Mouse (Mus musculus) lung, embryonic 15.5 days (tissue): Measurements from ENCODE around the gene Gm11096. TPM values are rescaled to one million over a fixed set of nuclear protein-coding genes. Genes with fewer than 3 reads are reported as not detected.

ENCODE experiments used
- ATAC-seq: fragments of 200-750 bp; cut with Nextera tagmentation; 2 replicates; pipeline ENCODE4 v1.8.0; 2017; ENCODE audit warnings: moderate number of reproducible peaks, borderline replicate concordance; ENCODE audit not compliant: low FRiP score, low TSS enrichment; ENCODE audit errors: extremely low read depth
- H3K27ac ChIP-seq: fragments of 300-500 bp; sonication (generic); 2 replicates; pipeline ENCODE4 v1.5.1; 2015; ENCODE audit warnings: moderate library complexity, mild to moderate bottlenecking, inconsistent platforms
- H3K27me3 ChIP-seq: fragments of 300-500 bp; sonication (generic); 2 replicates; pipeline ENCODE4 v1.6.1; 2015; ENCODE audit warnings: inconsistent platforms
- H3K36me3 ChIP-seq: fragments of 300-500 bp; sonication (generic); 2 replicates; pipeline ENCODE4 v1.6.1; 2015; ENCODE audit warnings: inconsistent platforms
- H3K4me1 ChIP-seq: fragments of 300-500 bp; sonication (generic); 2 replicates; pipeline ENCODE4 v1.6.1; 2015; ENCODE audit warnings: inconsistent platforms
- H3K4me2 ChIP-seq: fragments of 300-500 bp; sonication (generic); 2 replicates; pipeline ENCODE4 v1.6.1; 2015; ENCODE audit warnings: inconsistent platforms, mild to moderate bottlenecking, moderate library complexity
- H3K4me3 ChIP-seq: fragments of 300-500 bp; sonication (generic); 2 replicates; pipeline ENCODE4 v1.5.1; 2015; ENCODE audit warnings: mild to moderate bottlenecking, inconsistent platforms
- H3K9ac ChIP-seq: fragments of 300-500 bp; sonication (generic); 2 replicates; pipeline ENCODE4 v1.6.1; 2015; ENCODE audit warnings: inconsistent platforms
- H3K9me3 ChIP-seq: fragments of 300-500 bp; sonication (generic); 2 replicates; pipeline ENCODE4 v1.6.1; 2016; ENCODE audit warnings: inconsistent platforms
- WGBS: fragments of 180-500 bp; shearing (Covaris S2); methylation state at CpG from one replicate; pipeline ENCODE4 v1.1.7; 2015; 5-methylcytosine and 5-hydroxymethylcytosine counted together
- polyA plus RNA-seq: library from polyadenylated mRNA; unstranded; fragments of >200 nt; fragmentation: Nextera tagmentation; extraction: Ambion mirVana; gene quantifications from 2 replicates; pipeline ENCODE4 v1.2.1, GENCODE M21; 2015

Gene Gm11096
- not detected in 2 replicates for polyA plus RNA-seq

GRCm38 (mm10) chr17:81441463-81441862, at the start of gene Gm11096:
Gm11096 (plus strand) TSS chr17:81441763.
- ATAC-seq: no peak
- H3K27ac ChIP-seq: no peak within 1 kb of the TSS
- no peaks in the 10 kb centered on the region for H3K9me3 ChIP-seq
- H3K4me3 ChIP-seq: no peak within 1 kb of the TSS
- no peaks in the 10 kb centered on the region for H3K4me1 ChIP-seq
- H3K27me3 ChIP-seq: no peaks in the 10 kb centered on the region
- H3K4me2 ChIP-seq: no peak within 1 kb of the TSS
- H3K36me3 ChIP-seq: no peaks in the 10 kb centered on the region
- H3K9ac ChIP-seq: no peak within 1 kb of the TSS

GRCm38 (mm10) chr17:81393040-81393439, 48.5 kb upstream of the Gm11096 start:
- WGBS: 33% methylated on average over 4 of the region's 4 CpGs
- ATAC-seq: peak; percentile 65; the same call in 1 of the 2 replicates
- Histone ChIP-seq H3K27me3 (no peaks in the 10 kb centered on the region), H3K36me3 (no peaks in the 10 kb centered on the region), H3K9me3 (no peaks in the 10 kb centered on the region), H3K4me3 (no peak overlapping the region), H3K27ac (no peak overlapping the region), H3K4me1 (peaks cover 17% of the 10 kb centered on the region; the same call in 1 of the 2 replicates), H3K9ac (no peak overlapping the region), H3K4me2 (no peak overlapping the region)

- H3K27ac ChIP-seq: no peak overlapping the region
- H3K4me2 ChIP-seq: no peak overlapping the region
- H3K4me3 ChIP-seq: no peak overlapping the region
- peaks cover 17% of the 10 kb centered on the region; the same call in 1 of the 2 replicates for H3K4me1 ChIP-seq
- no peaks in the 10 kb centered on the region for H3K9me3 ChIP-seq
- no peak overlapping the region for H3K9ac ChIP-seq
- H3K36me3 ChIP-seq: no peaks in the 10 kb centered on the region
- ATAC-seq: no peak
- 50% methylated on average over 2 of the region's 2 CpGs for WGBS
- H3K27me3 ChIP-seq: no peaks in the 10 kb centered on the region
Observed at GRCm38 (mm10) chr17:81394124-81394523, 47.4 kb upstream of the Gm11096 start.

GRCm38 (mm10) chr17:81397434-81397833, 44.1 kb upstream of the Gm11096 start:
- Histone ChIP-seq H3K27ac (no peak overlapping the region), H3K27me3 (no peaks in the 10 kb centered on the region), H3K4me1 (peaks cover 17% of the 10 kb centered on the region; the same call in 1 of the 2 replicates), H3K36me3 (no peaks in the 10 kb centered on the region), H3K4me2 (no peak overlapping the region), H3K4me3 (no peak overlapping the region), H3K9ac (no peak overlapping the region), H3K9me3 (no peaks in the 10 kb centered on the region)
- no peak for ATAC-seq
- WGBS: 57% methylated on average over 1 of the region's 1 CpGs

GRCm38 (mm10) chr17:81400377-81400776, 41.2 kb upstream of the Gm11096 start:
- ATAC-seq: no peak
- H3K4me1 ChIP-seq: no peaks in the 10 kb centered on the region
- H3K27ac ChIP-seq: no peak overlapping the region
- 46% methylated on average over 5 of the region's 5 CpGs for WGBS
- H3K4me3 ChIP-seq: no peak overlapping the region
- no peaks in the 10 kb centered on the region for H3K9me3 ChIP-seq
- H3K4me2 ChIP-seq: no peak overlapping the region
- H3K27me3 ChIP-seq: no peaks in the 10 kb centered on the region
- no peak overlapping the region for H3K9ac ChIP-seq
- H3K36me3 ChIP-seq: no peaks in the 10 kb centered on the region

- no peaks in the 10 kb centered on the region for H3K36me3 ChIP-seq
- no peaks in the 10 kb centered on the region for H3K4me1 ChIP-seq
- no peak overlapping the region for H3K9ac ChIP-seq
- H3K27me3 ChIP-seq: no peaks in the 10 kb centered on the region
- peak; percentile 70; the same call in 1 of the 2 replicates for ATAC-seq
- no peak overlapping the region for H3K27ac ChIP-seq
- WGBS: 35% methylated on average over 2 of the region's 2 CpGs
- no peaks in the 10 kb centered on the region for H3K9me3 ChIP-seq
- no peak overlapping the region for H3K4me2 ChIP-seq
- no peak overlapping the region for H3K4me3 ChIP-seq
Observed at GRCm38 (mm10) chr17:81402636-81403035, 38.9 kb upstream of the Gm11096 start.

- 69% methylated on average over 4 of the region's 4 CpGs for WGBS
- Histone ChIP-seq H3K36me3 (0 out of 2 replicates have a peak, but pooled peaks cover 3% of the 10 kb centered on the region), H3K4me1 (no peaks in the 10 kb centered on the region), H3K9ac (no peak overlapping the region), H3K27me3 (no peaks in the 10 kb centered on the region), H3K9me3 (no peaks in the 10 kb centered on the region), H3K4me2 (no peak overlapping the region), H3K27ac (peak overlapping the region; percentile 30; the same call in 1 of the 2 replicates), H3K4me3 (no peak overlapping the region)
- ATAC-seq: peak; percentile 76; the same call in 1 of the 2 replicates
Observed at GRCm38 (mm10) chr17:81403121-81403520, 38.4 kb upstream of the Gm11096 start.

- Histone ChIP-seq H3K27ac (no peak overlapping the region), H3K9me3 (no peaks in the 10 kb centered on the region), H3K27me3 (no peaks in the 10 kb centered on the region), H3K9ac (no peak overlapping the region), H3K36me3 (0 out of 2 replicates have a peak, but pooled peaks cover 3% of the 10 kb centered on the region), H3K4me3 (no peak overlapping the region), H3K4me2 (no peak overlapping the region), H3K4me1 (no peaks in the 10 kb centered on the region)
- 84% methylated on average over 4 of the region's 4 CpGs for WGBS
- no peak for ATAC-seq
Observed at GRCm38 (mm10) chr17:81404225-81404624, 37.3 kb upstream of the Gm11096 start.

- H3K4me2 ChIP-seq: no peak overlapping the region
- no peak for ATAC-seq
- H3K27ac ChIP-seq: no peak overlapping the region
- H3K4me1 ChIP-seq: no peaks in the 10 kb centered on the region
- no peaks in the 10 kb centered on the region for H3K27me3 ChIP-seq
- H3K9ac ChIP-seq: no peak overlapping the region
- H3K36me3 ChIP-seq: 0 out of 2 replicates have a peak, but pooled peaks cover 3% of the 10 kb centered on the region
- no peaks in the 10 kb centered on the region for H3K9me3 ChIP-seq
- H3K4me3 ChIP-seq: no peak overlapping the region
- WGBS: 87% methylated on average over 4 of the region's 4 CpGs
Observed at GRCm38 (mm10) chr17:81412736-81413135, 28.8 kb upstream of the Gm11096 start.

GRCm38 (mm10) chr17:81416361-81417114, 25.0 kb upstream of the Gm11096 start:
- H3K27me3 ChIP-seq: no peaks in the 10 kb centered on the region
- no peak overlapping the region for H3K27ac ChIP-seq
- H3K4me1 ChIP-seq: no peaks in the 10 kb centered on the region
- no peak overlapping the region for H3K9ac ChIP-seq
- H3K9me3 ChIP-seq: no peaks in the 10 kb centered on the region
- H3K4me3 ChIP-seq: no peak overlapping the region
- no peaks in the 10 kb centered on the region for H3K36me3 ChIP-seq
- no peak overlapping the region for H3K4me2 ChIP-seq
- WGBS: 86% methylated on average over 6 of the region's 6 CpGs
- no peak for ATAC-seq

GRCm38 (mm10) chr17:81419802-81420459, 21.6 kb upstream of the Gm11096 start:
- H3K9ac ChIP-seq: no peak overlapping the region
- H3K4me2 ChIP-seq: no peak overlapping the region
- no peaks in the 10 kb centered on the region for H3K4me1 ChIP-seq
- no peaks in the 10 kb centered on the region for H3K36me3 ChIP-seq
- H3K4me3 ChIP-seq: no peak overlapping the region
- H3K27me3 ChIP-seq: no peaks in the 10 kb centered on the region
- H3K27ac ChIP-seq: no peak overlapping the region
- ATAC-seq: peak; percentile 55; the same call in 1 of the 2 replicates
- 73% methylated on average over 10 of the region's 10 CpGs for WGBS
- no peaks in the 10 kb centered on the region for H3K9me3 ChIP-seq

GRCm38 (mm10) chr17:81424256-81424912, 17.2 kb upstream of the Gm11096 start:
- Histone ChIP-seq H3K4me2 (no peak overlapping the region), H3K9ac (no peak overlapping the region), H3K4me1 (no peaks in the 10 kb centered on the region), H3K27ac (no peak overlapping the region), H3K27me3 (no peaks in the 10 kb centered on the region), H3K36me3 (no peaks in the 10 kb centered on the region), H3K9me3 (no peaks in the 10 kb centered on the region), H3K4me3 (no peak overlapping the region)
- ATAC-seq: no peak
- WGBS: 53% methylated on average over 10 of the region's 10 CpGs
